Mouse (Mus musculus) layer of hippocampus, adult 11-12 months (tissue): ENCODE results near the gene Fry.
A peak's percentile ranks its signal among the peaks of the same experiment; 100 is the strongest.

Experiments
- DNase-seq: peaks from one replicate; pipeline ENCODE4 v3.0.0; 2022; ENCODE audit warnings: low spot score

Fry gene

GRCm38 (mm10) chr5:150118455-150119241 lies at the start of gene Fry:
TSS of gene Fry (plus strand) at chr5:150118645.
- DNase-seq: peak; percentile 95

DNA sequence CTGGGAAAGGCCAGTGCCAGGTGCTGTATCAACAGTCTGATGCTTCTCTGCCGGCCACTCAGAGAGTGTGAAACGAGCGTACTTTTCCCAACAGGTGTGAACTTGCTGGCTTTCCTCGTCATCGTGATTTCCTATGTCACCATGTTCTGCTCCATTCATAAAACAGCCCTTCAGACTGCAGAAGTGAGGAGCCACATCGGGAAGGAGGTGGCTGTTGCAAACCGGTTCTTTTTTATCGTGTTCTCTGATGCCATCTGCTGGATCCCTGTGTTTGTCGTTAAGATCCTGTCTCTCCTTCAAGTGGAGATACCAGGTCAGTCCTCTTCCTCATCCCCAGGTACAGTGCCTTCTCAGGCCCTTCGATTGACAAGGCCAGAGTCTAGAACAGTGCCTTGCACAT lies 48.4 kb upstream of the Fry start:
- peak; percentile 53 for DNase-seq

DNA sequence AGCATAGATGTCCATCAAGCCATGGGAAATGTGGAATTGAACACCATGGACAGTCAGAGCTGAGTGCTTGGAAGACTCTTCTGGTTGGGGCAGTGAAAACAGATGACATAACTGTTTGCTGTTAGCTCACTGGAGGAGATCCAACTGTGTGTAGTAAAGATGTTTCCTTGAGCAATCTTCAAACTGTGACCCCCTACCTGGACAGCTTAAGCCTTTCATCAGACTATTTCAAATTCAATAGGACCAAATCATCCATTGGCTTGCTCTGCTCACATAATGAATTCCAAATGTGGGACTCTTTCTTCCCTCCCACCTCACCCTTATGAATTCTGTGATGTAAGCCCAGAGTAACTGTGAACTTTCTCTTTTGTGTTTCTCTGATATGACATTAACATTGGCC lies 46.7 kb upstream of the Fry start:
- no peak for DNase-seq

GRCm38 (mm10) chr5:150079866-150080797 lies 38.3 kb upstream of the Fry start:
- DNase-seq: no peak

GRCm38 (mm10) chr5:150082696-150083095 lies 35.7 kb upstream of the Fry start:
- no peak for DNase-seq

- DNase-seq: no peak
Observed at GRCm38 (mm10) chr5:150083190-150083589, 35.3 kb upstream of the Fry start.

GRCm38 (mm10) chr5:150097620-150098019 lies 20.8 kb upstream of the Fry start:
- peak; percentile 50 for DNase-seq

- no peak for DNase-seq
Observed at GRCm38 (mm10) chr5:150098754-150099153, 19.7 kb upstream of the Fry start.

DNA sequence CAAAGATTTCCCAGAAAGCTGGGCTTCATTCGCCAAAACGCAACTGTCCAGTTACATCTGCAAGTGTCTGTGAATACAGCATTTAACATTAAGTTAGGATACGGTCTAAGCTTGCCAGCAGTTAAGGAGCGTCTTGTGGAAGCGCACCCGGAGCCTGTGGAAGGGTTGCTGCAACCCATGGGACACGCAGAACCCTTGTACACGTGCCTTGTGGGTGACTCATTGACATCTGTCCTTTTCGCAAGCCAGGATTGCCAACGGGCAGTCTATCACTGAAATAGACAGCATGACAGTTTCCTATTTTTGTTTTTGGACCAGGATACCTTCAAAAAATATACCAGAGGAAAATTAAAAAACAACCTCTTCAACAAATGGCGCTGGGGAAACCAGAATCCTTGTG lies 16.7 kb upstream of the Fry start:
- DNase-seq: no peak

GRCm38 (mm10) chr5:150106358-150106757 lies 12.1 kb upstream of the Fry start:
- no peak for DNase-seq

DNA sequence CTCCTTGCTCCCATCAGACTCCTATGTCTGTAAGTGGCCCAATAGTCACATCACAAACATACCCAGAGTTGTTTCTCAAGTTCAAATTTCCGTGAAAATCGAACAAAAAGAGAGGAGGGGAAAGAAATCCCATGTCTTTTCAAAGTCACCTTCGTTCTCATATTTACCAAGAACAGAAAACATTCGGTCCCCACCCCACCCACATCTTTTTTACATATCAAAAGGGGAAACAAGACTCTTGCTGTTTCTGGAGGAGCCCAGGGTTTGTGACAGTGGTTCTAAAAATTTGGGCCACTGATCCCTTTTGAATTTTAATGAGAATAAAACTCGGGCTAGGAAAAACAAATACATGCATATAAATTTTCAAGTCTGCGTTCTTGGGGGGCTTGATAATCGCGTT lies 7.2 kb upstream of the Fry start:
- DNase-seq: no peak

GRCm38 (mm10) chr5:150114007-150114406 lies 4.4 kb upstream of the Fry start:
- DNase-seq: peak; percentile 35

DNA sequence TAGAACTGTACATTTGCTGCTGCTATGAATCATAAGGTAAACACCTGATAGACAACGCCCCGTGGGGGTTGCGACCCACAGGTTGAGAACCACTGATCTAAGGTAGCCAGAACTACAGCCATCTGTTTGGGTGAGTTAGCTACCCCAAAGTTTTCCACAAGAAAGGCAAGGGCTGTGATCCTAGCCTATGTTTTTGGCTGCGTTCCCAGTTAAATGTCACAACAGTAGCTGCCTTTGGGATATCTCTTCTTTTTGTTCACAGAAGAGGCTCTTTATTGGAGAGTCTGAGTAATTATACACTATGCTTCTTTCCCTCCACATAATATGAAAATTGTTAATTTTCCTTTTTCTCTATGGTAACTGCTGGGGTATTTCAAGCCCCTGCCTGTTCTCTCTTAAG lies 3.7 kb upstream of the Fry start:
- no peak for DNase-seq

- DNase-seq: no peak
Observed at GRCm38 (mm10) chr5:150115271-150116092, 3.0 kb upstream of the Fry start.

GRCm38 (mm10) chr5:150116216-150116905 lies 2.1 kb upstream of the Fry start:
- no peak for DNase-seq

DNA sequence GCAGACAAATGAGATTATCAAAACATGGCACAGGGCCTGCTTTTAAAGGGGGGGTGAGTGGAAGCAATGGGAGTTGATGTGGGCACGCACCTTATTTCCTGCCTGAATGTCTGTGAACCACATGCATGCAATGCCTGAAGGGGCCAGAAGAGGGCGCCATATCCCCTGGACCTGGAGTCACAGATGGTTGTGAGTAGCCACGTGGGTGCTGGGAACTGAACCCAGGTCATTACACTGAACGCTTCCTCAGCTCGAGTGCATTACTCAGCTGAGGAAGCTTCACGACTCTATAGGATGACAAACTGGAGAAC lies 1.6 kb upstream of the Fry start:
- no peak for DNase-seq

DNA sequence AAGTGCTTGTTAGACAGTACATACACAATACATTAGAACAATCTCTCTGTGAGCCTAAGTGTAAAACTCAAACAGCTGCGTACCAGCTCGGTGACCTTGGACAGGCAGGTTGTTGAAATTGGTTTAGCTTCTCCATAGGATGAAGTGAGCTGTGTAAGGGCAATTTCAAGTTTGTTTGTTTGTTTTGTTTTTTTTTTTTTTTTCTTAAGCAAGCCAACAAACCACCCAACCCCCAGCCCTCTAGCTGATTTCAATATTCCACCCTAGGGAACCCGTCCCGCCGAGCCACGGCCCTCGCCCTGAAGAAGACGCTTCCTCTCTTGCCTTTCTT lies 356 bp upstream of the Fry start:
- no peak for DNase-seq

GRCm38 (mm10) chr5:150120676-150121075 lies 2.2 kb downstream of the Fry start:
- no peak for DNase-seq

DNA sequence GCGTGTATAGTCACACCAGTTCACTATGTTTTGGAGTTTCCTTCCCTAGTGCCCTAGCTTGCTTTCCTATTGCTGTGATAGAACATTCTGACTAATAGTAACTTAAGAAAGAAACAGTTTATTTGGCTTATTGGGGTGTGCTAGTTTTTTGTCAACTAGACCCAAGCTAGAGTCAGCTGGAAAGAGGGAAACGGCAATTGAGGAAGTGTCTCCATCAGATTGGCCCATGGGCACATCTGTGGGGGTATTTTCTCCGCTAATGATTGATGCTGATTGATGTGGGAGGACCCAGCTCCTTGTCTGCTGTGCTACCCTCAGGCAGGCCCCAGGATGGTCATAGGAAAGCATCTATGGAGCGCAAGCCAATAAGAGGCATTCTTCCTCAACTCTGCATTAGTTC lies 3.6 kb downstream of the Fry start:
- no peak for DNase-seq

DNA sequence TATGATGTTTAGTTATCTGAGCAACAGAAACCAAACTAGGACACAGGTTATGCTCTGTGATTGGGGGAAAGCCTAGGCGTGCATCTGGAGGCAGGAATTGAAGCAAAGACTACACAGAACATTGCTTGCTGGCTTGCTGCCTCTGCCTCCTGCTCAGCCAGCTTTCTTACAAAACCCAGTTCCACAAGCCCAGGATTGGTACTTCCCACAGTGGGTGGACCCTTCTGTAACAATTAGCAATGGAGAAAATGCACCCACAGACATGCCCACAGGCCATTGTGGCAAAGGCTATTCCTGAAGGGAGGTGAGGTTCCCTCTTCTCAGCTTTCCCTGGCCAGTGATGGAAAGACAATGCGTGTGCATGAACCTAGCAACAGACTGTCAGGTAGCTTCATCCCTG lies 4.1 kb downstream of the Fry start:
- peak; percentile 60 for DNase-seq

- DNase-seq: no peak
Observed at GRCm38 (mm10) chr5:150125920-150126319, 7.5 kb downstream of the Fry start.

GRCm38 (mm10) chr5:150128432-150128831 lies 10.0 kb downstream of the Fry start:
- no peak for DNase-seq
